Mouse (Mus musculus): ENCODE measurements around the gene Psen2. TPM values are rescaled to one million over a fixed set of nuclear protein-coding genes. Genes with fewer than 3 reads are reported as not detected.

Psen2 gene
- total RNA-seq, 1 experiment, result 13.6 TPM

- no peaks in the 10 kb centered on the region for H3K36me3 ChIP-seq (ENCODE audit: control insufficient read depth, insufficient read depth, low read length, poor library complexity, severe bottlenecking)
- peak overlapping the region in 1 of 2 experiments; percentile 38; a peak in 1 of 4 replicates for H3K4me3 ChIP-seq (ENCODE audit: insufficient read depth in 1 of 2, low read depth in 1 of 2, low read length in 2 of 2, poor library complexity in 1 of 2, severe bottlenecking in 1 of 2)
- in situ Hi-C loops (cut with MboI; ENCODE audit: low sequenced_read_pairs in 2 of 2, unreplicated experiment in 2 of 2), result no loop called here
- H3K9me3 ChIP-seq (ENCODE audit: control insufficient read depth, insufficient read depth, low read depth, low read length), result no peaks in the 10 kb centered on the region
- no peak for TF ChIP-seq CHD2 (IDR thresholded peaks at IDR 0.05; ENCODE audit: low read depth, low read length)
- TF ChIP-seq ZNF384 (IDR thresholded peaks at IDR 0.05; ENCODE audit: low read depth, low read length), result no peak
- TF ChIP-seq ZC3H11A (IDR thresholded peaks at IDR 0.05; ENCODE audit: borderline replicate concordance, low read depth, low read length), result no peak
- no peak for TF ChIP-seq MAFK (IDR thresholded peaks at IDR 0.05; ENCODE audit: insufficient read depth, low read depth, low read length)
- TF ChIP-seq HCFC1 (IDR thresholded peaks at IDR 0.05; ENCODE audit: borderline replicate concordance, insufficient read depth, low read length), result no peak
- H3K9ac ChIP-seq (ENCODE audit: insufficient read depth, low read depth, low read length, poor library complexity, severe bottlenecking), result peak overlapping the region; percentile 55; the same call in 1 of the 2 replicates
- no peak overlapping the region for H3K27ac ChIP-seq (ENCODE audit: insufficient read depth, low read depth, low read length, poor library complexity, severe bottlenecking)
- no peak for DNase-seq (ENCODE audit: low read depth, low spot score)
- peaks cover 1 to 13% of the 10 kb centered on the region in 2 experiments; a peak in 1 of 4 replicates for H3K4me1 ChIP-seq (ENCODE audit: control insufficient read depth in 2 of 2, insufficient read depth in 2 of 2, low read length in 2 of 2, poor library complexity in 1 of 2)
These were observed 66.7 kb downstream of the Psen2 start for GRCm38 (mm10) chr1:180196508-180196907.

GRCm38 (mm10) chr1:180195703-180196381 lies 67.4 kb downstream of the Psen2 start:
- Histone ChIP-seq H3K4me3 (ENCODE audit: insufficient read depth in 1 of 2, low read depth in 1 of 2, low read length in 2 of 2, poor library complexity in 1 of 2, severe bottlenecking in 1 of 2) (peak overlapping the region; percentile 70 to 89), H3K27ac (ENCODE audit: insufficient read depth, low read depth, low read length, poor library complexity, severe bottlenecking) (no peak overlapping the region), H3K9ac (ENCODE audit: insufficient read depth, low read depth, low read length, poor library complexity, severe bottlenecking) (peak overlapping the region; percentile 55), H3K36me3 (ENCODE audit: control insufficient read depth, insufficient read depth, low read length, poor library complexity, severe bottlenecking) (no peaks in the 10 kb centered on the region), H3K4me1 (ENCODE audit: control insufficient read depth in 2 of 2, insufficient read depth in 2 of 2, low read length in 2 of 2, poor library complexity in 1 of 2) (peaks cover 1 to 13% of the 10 kb centered on the region in 2 experiments; a peak in 1 of 4 replicates), H3K9me3 (ENCODE audit: control insufficient read depth, insufficient read depth, low read depth, low read length) (no peaks in the 10 kb centered on the region)
- in situ Hi-C loops (cut with MboI; ENCODE audit: low sequenced_read_pairs in 2 of 2, unreplicated experiment in 2 of 2), result no loop called here
- DNase-seq (ENCODE audit: low read depth, low spot score), result peak; percentile 96
- TF ChIP-seq ZC3H11A (IDR thresholded peaks at IDR 0.05; ENCODE audit: borderline replicate concordance, low read depth, low read length) (no peak), CHD2 (IDR thresholded peaks at IDR 0.05; ENCODE audit: low read depth, low read length) (peak; percentile 88), MAFK (IDR thresholded peaks at IDR 0.05; ENCODE audit: insufficient read depth, low read depth, low read length) (no peak)

- peak overlapping the region; percentile 70 to 89 for H3K4me3 ChIP-seq (ENCODE audit: insufficient read depth in 1 of 2, low read depth in 1 of 2, low read length in 2 of 2, poor library complexity in 1 of 2, severe bottlenecking in 1 of 2)
- H3K9me3 ChIP-seq (ENCODE audit: control insufficient read depth, insufficient read depth, low read depth, low read length), result no peaks in the 10 kb centered on the region
- peaks cover 1 to 13% of the 10 kb centered on the region in 2 experiments; a peak in 1 of 4 replicates for H3K4me1 ChIP-seq (ENCODE audit: control insufficient read depth in 2 of 2, insufficient read depth in 2 of 2, low read length in 2 of 2, poor library complexity in 1 of 2)
- no peak for TF ChIP-seq ZNF384 (IDR thresholded peaks at IDR 0.05; ENCODE audit: low read depth, low read length)
- no peak for TF ChIP-seq CHD2 (IDR thresholded peaks at IDR 0.05; ENCODE audit: low read depth, low read length)
- no peak for TF ChIP-seq ZC3H11A (IDR thresholded peaks at IDR 0.05; ENCODE audit: borderline replicate concordance, low read depth, low read length)
- no peak for TF ChIP-seq MAFK (IDR thresholded peaks at IDR 0.05; ENCODE audit: insufficient read depth, low read depth, low read length)
- TF ChIP-seq HCFC1 (IDR thresholded peaks at IDR 0.05; ENCODE audit: borderline replicate concordance, insufficient read depth, low read length), result no peak
- peak overlapping the region; percentile 47; the same call in 1 of the 2 replicates for H3K9ac ChIP-seq (ENCODE audit: insufficient read depth, low read depth, low read length, poor library complexity, severe bottlenecking)
- H3K27ac ChIP-seq (ENCODE audit: insufficient read depth, low read depth, low read length, poor library complexity, severe bottlenecking), result no peak overlapping the region
- no peak for DNase-seq (ENCODE audit: low read depth, low spot score)
- no peaks in the 10 kb centered on the region for H3K36me3 ChIP-seq (ENCODE audit: control insufficient read depth, insufficient read depth, low read length, poor library complexity, severe bottlenecking)
- in situ Hi-C loops (cut with MboI; ENCODE audit: low sequenced_read_pairs in 2 of 2, unreplicated experiment in 2 of 2), result no loop called here
These were observed 68.3 kb downstream of the Psen2 start for GRCm38 (mm10) chr1:180194781-180195471.

- no peak overlapping the region for H3K27ac ChIP-seq (ENCODE audit: insufficient read depth, low read depth, low read length, poor library complexity, severe bottlenecking)
- no peak overlapping the region for H3K9ac ChIP-seq (ENCODE audit: insufficient read depth, low read depth, low read length, poor library complexity, severe bottlenecking)
- H3K4me3 ChIP-seq (ENCODE audit: insufficient read depth in 1 of 2, low read depth in 1 of 2, low read length in 2 of 2, poor library complexity in 1 of 2, severe bottlenecking in 1 of 2), result no peak overlapping the region
- no peak for DNase-seq (ENCODE audit: low read depth, low spot score)
- TF ChIP-seq ZC3H11A (IDR thresholded peaks at IDR 0.05; ENCODE audit: borderline replicate concordance, low read depth, low read length), result no peak
- H3K9me3 ChIP-seq (ENCODE audit: control insufficient read depth, insufficient read depth, low read depth, low read length), result no peaks in the 10 kb centered on the region
- H3K4me1 ChIP-seq (ENCODE audit: control insufficient read depth in 2 of 2, insufficient read depth in 2 of 2, low read length in 2 of 2, poor library complexity in 1 of 2), result peaks cover 1 to 13% of the 10 kb centered on the region in 2 experiments; a peak in 1 of 4 replicates
- in situ Hi-C loops (cut with MboI; ENCODE audit: low sequenced_read_pairs in 2 of 2, unreplicated experiment in 2 of 2), result no loop called here
- H3K36me3 ChIP-seq (ENCODE audit: control insufficient read depth, insufficient read depth, low read length, poor library complexity, severe bottlenecking), result no peaks in the 10 kb centered on the region
These were observed 69.2 kb downstream of the Psen2 start for GRCm38 (mm10) chr1:180194048-180194447.

Data from ES-E14 (cell line).